Comparison of ENCODE assay signal across 8 mouse cellular contexts in genomic region chr15:12193880-12194816, GRCm38 (mm10). TPM values are rescaled to one million over a fixed set of nuclear protein-coding genes. Genes with fewer than 3 reads are reported as not detected.
A peak's percentile ranks its signal among the peaks of the same experiment; 100 is the strongest.
DNase-seq lines count a peak whose midpoint lies in the region; ATAC-seq lines count a peak whose summit lies in the region.

No protein-coding gene starts in this region.

- H3K27me3 ChIP-seq in heart, embryonic 14.5 days (ENCODE audit: control insufficient read depth, insufficient read depth, low read length), result no peaks in the 10 kb centered on the region
- H3K27me3 ChIP-seq in embryonic facial prominence, embryonic 10.5 days (replicated peaks; ENCODE audit: low read depth, poor library complexity, severe bottlenecking), result no peaks in the 10 kb centered on the region
- no peaks in the 10 kb centered on the region for H3K27me3 ChIP-seq in kidney, embryonic 16.5 days (ENCODE audit: insufficient read depth, low read length)
- no peaks in the 10 kb centered on the region for H3K27me3 ChIP-seq in midbrain, embryonic 11.5 days (ENCODE audit: control insufficient read depth, insufficient read depth, low read length)

- peak overlapping the region; percentile 72 to 76 for H3K27ac ChIP-seq in heart, embryonic 14.5 days (replicated peaks in 1 of 2; ENCODE audit: control insufficient read depth in 1 of 2, insufficient read depth in 1 of 2, low read depth in 2 of 2, low read length in 2 of 2)
- H3K27ac ChIP-seq in embryonic facial prominence, embryonic 10.5 days (replicated peaks), result peak overlapping the region; percentile 37; the same call in 1 of the 2 replicates
- H3K27ac ChIP-seq in kidney, embryonic 16.5 days (ENCODE audit: low read length), result peak overlapping the region; percentile 80
- H3K27ac ChIP-seq in midbrain, embryonic 11.5 days (ENCODE audit: low read depth, low read length), result no peak overlapping the region

- peak overlapping the region; percentile 36; the same call in 1 of the 2 replicates for H3K9ac ChIP-seq in heart, embryonic 14.5 days (ENCODE audit: low read length)
- peak overlapping the region; percentile 48 for H3K9ac ChIP-seq in kidney, embryonic 16.5 days (replicated peaks; ENCODE audit: low read length)
- H3K9ac ChIP-seq in midbrain, embryonic 11.5 days (ENCODE audit: low read length), result no peak overlapping the region

- peak overlapping the region in 1 of 2 experiments; percentile 7; a peak in 1 of 4 replicates for H3K4me3 ChIP-seq in heart, embryonic 14.5 days (ENCODE audit: control insufficient read depth in 1 of 2, insufficient read depth in 1 of 2, low read depth in 1 of 2, low read length in 2 of 2)
- H3K4me3 ChIP-seq in embryonic facial prominence, embryonic 10.5 days, result no peak overlapping the region
- peak overlapping the region; percentile 3 for H3K4me3 ChIP-seq in kidney, embryonic 16.5 days (ENCODE audit: low read length)
- no peak overlapping the region for H3K4me3 ChIP-seq in midbrain, embryonic 11.5 days (ENCODE audit: low read depth, low read length)

- peak; percentile 76 for ATAC-seq in heart, embryonic 14.5 days (ENCODE audit: insufficient number of reproducible peaks, insufficient read depth, low FRiP score, low read depth)
- ATAC-seq in kidney, embryonic 16.5 days (ENCODE audit: low FRiP score, low TSS enrichment), result peak; percentile 91
- ATAC-seq in megakaryocyte, adult 5-6 weeks (ENCODE audit: poor library complexity, severe bottlenecking), result peak; percentile 49
- no peak for ATAC-seq in midbrain, embryonic 11.5 days (ENCODE audit: low FRiP score)

- intact Hi-C loops in heart, postnatal 14 days (cut with DNase I), result no loop called here

- peak overlapping the region; percentile 58 for H3K4me2 ChIP-seq in heart, embryonic 14.5 days (ENCODE audit: low read length)
- H3K4me2 ChIP-seq in kidney, embryonic 16.5 days (replicated peaks; ENCODE audit: low read depth, low read length), result peak overlapping the region; percentile 47
- H3K4me2 ChIP-seq in midbrain, embryonic 11.5 days, result no peak overlapping the region

- no peak for DNase-seq in heart, postnatal 14 days
- no peak for DNase-seq in embryonic facial prominence, embryonic 10.5 days (ENCODE audit: low spot score)
- no peak for DNase-seq in midbrain, embryonic 11.5 days (ENCODE audit: low spot score, missing footprints)
- no peak for DNase-seq in cerebellum, postnatal 14 days
- no peak for DNase-seq in neural tube, embryonic 10.5 days (ENCODE audit: extremely low spot score, low spot score)

- 22% methylated on average over 25 of the region's 25 CpGs for WGBS in heart, embryonic 14.5 days
- WGBS in embryonic facial prominence, embryonic 10.5 days, result 62% methylated on average over 25 of the region's 25 CpGs
- WGBS in kidney, embryonic 16.5 days, result 19% methylated on average over 25 of the region's 25 CpGs
- 79% methylated on average over 25 of the region's 25 CpGs for WGBS in midbrain, embryonic 11.5 days

- peaks cover 26 to 27% of the 10 kb centered on the region in 2 experiments for H3K4me1 ChIP-seq in heart, embryonic 14.5 days (ENCODE audit: control insufficient read depth in 2 of 2, insufficient read depth in 2 of 2, low read length in 2 of 2)
- peaks cover 29% of the 10 kb centered on the region for H3K4me1 ChIP-seq in embryonic facial prominence, embryonic 10.5 days
- H3K4me1 ChIP-seq in kidney, embryonic 16.5 days (ENCODE audit: insufficient read depth, low read length), result peaks cover 32% of the 10 kb centered on the region
- H3K4me1 ChIP-seq in midbrain, embryonic 11.5 days (ENCODE audit: control insufficient read depth, insufficient read depth, low read length), result no peaks in the 10 kb centered on the region

- peaks cover 9% of the 10 kb centered on the region for H3K36me3 ChIP-seq in heart, embryonic 14.5 days (ENCODE audit: control insufficient read depth, insufficient read depth, low read length)
- peaks cover 17% of the 10 kb centered on the region for H3K36me3 ChIP-seq in embryonic facial prominence, embryonic 10.5 days (replicated peaks)
- H3K36me3 ChIP-seq in kidney, embryonic 16.5 days (ENCODE audit: insufficient read depth, low read length), result peaks cover 9% of the 10 kb centered on the region
- H3K36me3 ChIP-seq in midbrain, embryonic 11.5 days (ENCODE audit: control insufficient read depth, insufficient read depth, low read length), result peaks cover 3% of the 10 kb centered on the region

- H3K9me3 ChIP-seq in heart, embryonic 14.5 days (ENCODE audit: control insufficient read depth, low read length), result no peaks in the 10 kb centered on the region
- no peaks in the 10 kb centered on the region for H3K9me3 ChIP-seq in embryonic facial prominence, embryonic 10.5 days
- H3K9me3 ChIP-seq in kidney, embryonic 16.5 days (ENCODE audit: low read length), result no peaks in the 10 kb centered on the region
- no peaks in the 10 kb centered on the region for H3K9me3 ChIP-seq in midbrain, embryonic 11.5 days (ENCODE audit: control insufficient read depth, low read length)

RNA-seq across cellular contexts. Expression of gene Mtmr12, which starts 10.7 kb away (rescaled TPM):
- polyA plus RNA-seq in heart, embryonic 14.5 days (2014; fragmentation: Nextera tagmentation; extraction: Ambion mirVana), result 13.6 and 15.4 TPM in 2 replicates
- 10 to 100 TPM; 12.7 to 13.1 TPM for total RNA-seq in heart, postnatal 14 days (2021)
- polyA plus RNA-seq in embryonic facial prominence, embryonic 10.5 days (2016; fragmentation: Nextera tagmentation; extraction: Ambion mirVana), result 19.0 TPM in 2 replicates
- polyA plus RNA-seq in kidney, embryonic 16.5 days (2015; fragmentation: Nextera tagmentation; extraction: Ambion mirVana), result 22.5 and 25.0 TPM in 2 replicates
- total RNA-seq in megakaryocyte, adult 5-6 weeks (2015), result 16.1 and 17.4 TPM in 2 replicates
- 20.6 and 23.3 TPM in 2 replicates for total RNA-seq in megakaryocyte, adult 5-6 weeks (2017)
- polyA plus RNA-seq in midbrain, embryonic 11.5 days (2014; fragmentation: Nextera tagmentation; extraction: Ambion mirVana), result 16.5 and 17.7 TPM in 2 replicates
